Mouse (Mus musculus): Measurements from ENCODE around the gene Actl9.

The Actl9 gene

DNA sequence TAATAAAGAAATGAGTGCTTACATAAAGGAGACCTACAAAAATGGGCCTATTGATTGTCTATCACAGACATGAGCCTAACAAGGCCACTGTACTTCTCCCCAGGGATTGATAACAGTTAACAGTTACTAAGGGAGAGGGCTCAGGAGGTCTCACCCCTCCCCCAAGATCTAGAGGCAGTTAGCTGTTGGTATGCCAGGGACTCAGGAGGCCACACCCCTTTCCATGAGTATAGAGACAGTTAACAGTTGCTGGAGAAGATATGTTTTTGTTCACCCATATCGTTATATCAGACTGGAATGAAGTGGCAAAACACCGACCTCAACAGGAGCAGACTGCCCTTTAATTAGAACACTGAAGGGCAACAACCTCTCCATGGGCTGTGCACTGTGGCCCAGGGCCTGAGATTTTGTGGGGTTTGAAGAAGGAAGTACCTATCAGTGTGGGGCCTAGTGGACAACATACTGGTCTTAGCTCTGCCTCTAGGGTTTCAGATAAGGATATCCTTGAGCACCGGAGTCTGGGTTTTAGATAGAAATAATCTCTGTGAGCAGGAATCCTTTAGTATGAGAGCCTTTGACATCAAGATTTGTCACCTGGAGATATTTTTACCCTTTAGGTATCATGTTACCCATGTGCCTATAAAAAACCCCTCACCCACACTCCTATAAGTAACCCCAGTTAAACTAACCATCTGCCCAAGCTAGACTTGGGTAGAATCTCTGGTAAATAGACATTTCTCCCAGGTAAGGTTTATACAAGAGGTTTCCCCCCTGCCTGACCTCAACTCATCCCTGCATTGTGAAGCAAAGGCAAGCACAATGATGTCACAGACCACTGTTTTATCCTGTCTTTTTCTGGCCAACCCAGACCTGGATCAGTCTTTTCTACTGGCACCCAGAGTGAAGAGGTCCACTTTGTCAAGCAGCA lies at the start of gene Actl9:
TSS of gene Actl9 (plus strand) at position 878 of the 928 bp plus-strand sequence.
- peak; percentile 41 for DNase-seq

DNA sequence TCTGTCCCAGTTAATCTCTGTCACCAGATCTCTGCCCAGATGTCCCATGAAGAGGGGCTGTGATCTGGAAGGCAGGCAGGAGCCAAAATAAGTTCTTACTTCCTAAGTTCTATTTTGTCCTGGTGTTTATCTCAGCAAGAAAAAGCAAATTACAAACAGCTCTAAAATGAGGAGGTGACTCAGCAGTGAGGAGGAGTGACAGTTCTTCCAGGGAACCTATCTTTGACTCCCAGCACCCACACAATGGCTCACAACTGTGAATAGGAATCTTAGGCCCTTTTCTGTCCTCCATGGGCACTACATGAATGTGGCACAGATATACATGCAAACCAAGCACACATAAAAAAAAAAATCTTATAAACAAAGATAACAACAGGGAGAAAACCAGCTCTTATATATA lies 47.0 kb upstream of the Actl9 start:
- no peak for DNase-seq

DNA sequence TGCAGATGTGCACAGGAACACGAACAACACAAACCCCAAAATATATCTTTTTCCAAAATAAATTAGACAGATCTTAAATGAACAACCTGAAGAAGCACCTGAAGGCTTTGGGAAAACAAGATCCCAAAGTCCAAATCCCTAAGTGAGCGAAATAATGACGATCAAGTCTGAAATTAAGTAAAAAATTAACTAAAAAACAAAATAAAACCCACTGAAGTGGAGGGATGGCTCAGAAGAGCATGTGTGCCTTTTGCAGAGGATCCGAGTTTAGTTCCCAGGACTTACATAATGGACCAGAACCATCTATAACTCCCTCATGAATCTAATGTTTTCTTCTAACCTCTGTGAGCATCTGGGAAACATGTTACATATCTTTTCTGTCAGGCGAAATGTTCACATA lies 40.4 kb upstream of the Actl9 start:
- DNase-seq = no peak

DNA sequence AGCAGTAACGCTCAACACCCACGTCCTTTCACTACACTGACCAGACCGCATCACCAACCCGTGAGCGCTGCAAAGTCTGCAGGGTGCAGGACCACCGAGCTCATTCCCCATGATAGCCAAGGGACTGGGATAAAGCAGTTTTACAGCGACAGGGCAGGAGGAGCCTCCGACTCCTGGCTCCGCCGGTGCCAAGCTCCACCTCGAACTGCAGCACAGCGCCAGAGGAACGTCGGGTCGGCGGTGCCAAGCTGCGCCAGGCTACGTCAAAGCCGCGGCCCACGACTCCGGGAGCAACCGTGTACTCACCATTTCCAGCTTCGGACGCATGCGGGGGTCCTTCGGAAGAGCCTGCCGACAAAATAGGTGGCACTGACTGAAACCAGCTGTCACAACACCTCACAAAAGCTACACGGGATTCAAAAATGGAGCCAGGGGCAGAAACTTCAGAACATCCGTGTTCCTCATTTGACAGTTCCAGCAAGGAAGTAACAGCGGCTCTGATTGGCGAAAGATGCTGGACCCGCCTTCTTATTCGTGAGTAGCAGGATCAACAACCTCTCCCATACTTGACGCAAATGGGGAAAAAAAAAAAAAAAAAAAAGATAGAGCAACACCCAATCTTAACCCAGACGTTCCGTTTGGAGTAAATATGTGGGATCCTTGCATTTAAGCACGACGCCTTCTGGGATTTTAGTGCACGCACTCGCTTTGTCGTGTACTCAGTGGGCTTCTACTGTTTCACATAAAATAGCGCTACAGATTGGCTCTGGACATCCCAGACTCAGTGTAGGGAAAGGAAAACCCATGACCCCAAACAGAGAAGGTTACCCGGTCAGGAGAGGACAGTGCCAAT lies 38.3 kb upstream of the Actl9 start, which contains the start of gene Zfp101:
TSS of gene Zfp101 (minus strand) at position 460 of the 853 bp plus-strand sequence.
- peak; percentile 100 for DNase-seq

DNA sequence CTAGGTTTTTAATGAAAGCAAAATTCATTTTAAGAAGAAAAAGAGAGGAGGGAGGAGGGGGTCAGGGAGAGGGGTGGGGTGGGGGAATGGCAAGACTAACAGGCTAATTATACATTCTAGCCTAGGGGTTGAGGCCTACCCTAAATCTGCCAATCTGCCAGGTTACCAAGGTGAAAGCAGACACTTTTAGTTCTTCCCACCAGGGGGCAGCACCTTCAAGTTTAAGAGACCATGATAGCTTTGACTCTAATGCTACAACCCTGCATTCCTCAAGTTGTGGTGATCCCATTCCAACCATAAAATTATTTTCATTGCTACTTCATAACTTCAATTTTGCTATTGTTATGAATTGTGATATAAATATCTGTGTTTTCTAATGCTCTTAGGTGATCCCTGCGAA lies 6.5 kb downstream of the Actl9 start:
- peak; percentile 92 for DNase-seq

DNA sequence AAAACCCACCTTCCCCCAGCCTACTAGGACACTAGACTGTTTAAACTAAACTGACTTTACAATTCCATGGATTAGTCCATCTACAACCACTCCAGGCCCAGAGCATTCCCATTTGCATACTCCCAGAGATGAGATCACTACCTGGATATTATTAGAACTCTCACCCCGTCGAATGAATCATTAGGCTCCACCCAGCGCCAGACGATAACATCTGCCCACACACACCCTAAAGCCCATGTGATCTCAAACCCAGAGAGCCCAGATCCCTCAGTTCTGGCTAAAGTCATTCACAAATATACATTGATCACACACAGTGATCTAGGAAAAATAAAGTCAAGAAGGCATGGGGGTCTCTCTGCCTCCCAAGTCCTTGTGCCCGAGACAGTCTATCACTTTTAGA lies 7.2 kb downstream of the Actl9 start:
- peak; percentile 91 for DNase-seq

DNA sequence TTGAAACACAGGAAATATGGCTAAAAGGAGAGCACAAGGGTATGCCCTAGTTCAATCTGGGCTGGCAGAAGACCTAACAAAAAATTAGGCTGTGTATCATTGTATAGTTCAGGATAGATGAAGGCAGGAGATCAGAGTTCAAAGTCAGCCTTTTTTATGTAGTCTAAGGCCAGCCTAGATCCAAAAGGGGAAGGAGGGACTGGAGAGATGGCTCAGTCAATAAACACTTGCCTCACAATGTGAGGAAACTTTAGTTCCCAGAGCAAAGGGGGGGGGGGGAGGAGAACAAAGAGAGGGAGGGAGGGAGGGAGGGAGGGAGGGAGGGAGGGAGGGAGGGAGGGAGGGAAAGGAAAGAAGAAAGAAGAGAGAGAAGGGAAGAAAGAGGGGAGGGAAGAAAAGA lies 8.5 kb downstream of the Actl9 start:
- DNase-seq = no peak

DNA sequence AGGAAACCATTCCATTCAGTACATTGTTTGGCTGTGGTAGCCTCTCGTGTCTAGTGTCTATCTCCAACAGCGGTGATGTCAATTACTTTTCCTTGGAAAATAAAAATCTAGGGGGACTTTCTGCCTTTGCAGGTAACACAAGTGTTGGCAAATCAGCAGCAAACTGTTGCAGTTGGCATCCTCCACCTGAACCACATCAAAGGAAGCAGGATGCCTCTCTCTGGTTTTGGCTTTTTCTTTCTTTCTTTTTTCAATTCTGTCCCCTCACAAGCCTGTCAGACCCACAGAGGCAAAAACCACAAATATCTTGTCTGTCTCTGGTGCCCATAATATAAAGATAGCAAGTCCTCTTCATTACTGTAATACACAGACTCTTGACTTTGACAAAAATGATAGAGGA lies 23.9 kb downstream of the Actl9 start:
- DNase-seq = peak; percentile 33

DNA sequence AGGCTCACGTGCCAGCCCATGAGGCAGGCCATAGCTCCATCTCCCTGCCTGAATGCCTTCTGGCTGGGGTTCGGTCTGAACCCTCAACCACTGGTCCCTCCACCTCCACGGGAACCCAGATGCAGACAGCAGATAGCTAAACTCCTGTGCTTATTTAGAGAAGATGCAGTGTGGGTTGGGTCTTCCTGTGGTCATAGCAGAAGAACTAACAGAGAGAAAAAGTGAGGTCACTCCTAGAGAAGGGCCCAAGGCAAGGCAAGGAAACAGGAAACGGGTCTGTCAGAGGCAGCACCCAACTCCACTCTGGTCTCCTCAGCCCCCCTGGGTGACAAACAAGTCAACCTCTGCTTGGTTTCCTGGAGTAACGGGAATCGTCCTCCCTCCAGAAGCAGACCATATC lies 38.5 kb downstream of the Actl9 start:
- DNase-seq = peak; percentile 85
